Mouse (Mus musculus): ENCODE results near the gene 1700029P11Rik. TPM values are rescaled to one million over a fixed set of nuclear protein-coding genes. Genes with fewer than 3 reads are reported as not detected.

Gene 1700029P11Rik
- polyA plus RNA-seq, 1 experiment from 2014 or later: not detected

GRCm38 (mm10) chr15:81985267-81986161 lies 5.2 kb downstream of the 1700029P11Rik start:
- Histone ChIP-seq H3K4me3 (replicated peaks; ENCODE audit: low read length) (no peak overlapping the region), H3K4me1 (ENCODE audit: control insufficient read depth, insufficient read depth, low read length) (no peaks in the 10 kb centered on the region), H3K27me3 (ENCODE audit: control insufficient read depth, insufficient read depth, low read length) (no peaks in the 10 kb centered on the region), H3K9me3 (replicated peaks; ENCODE audit: control insufficient read depth, low read length) (no peaks in the 10 kb centered on the region), H3K9ac (ENCODE audit: low read length) (no peak overlapping the region), H3K36me3 (ENCODE audit: control insufficient read depth, insufficient read depth, low read length) (no peaks in the 10 kb centered on the region), H3K27ac (ENCODE audit: low read length) (no peak overlapping the region), H3K4me2 (ENCODE audit: low read depth, low read length) (no peak overlapping the region)
- WGBS: 60% methylated on average over 2 of the region's 2 CpGs
- no peak for ATAC-seq (ENCODE audit: insufficient read depth, low FRiP score)

- WGBS: 81% methylated on average over 3 of the region's 3 CpGs
Measured at GRCm38 (mm10) chr15:81987646-81988045, 7.3 kb downstream of the 1700029P11Rik start, which contains the start of gene Xrcc6. TSS of gene Xrcc6 (plus strand) at chr15:81987835.

GRCm38 (mm10) chr15:81989371-81990062 lies 9.2 kb downstream of the 1700029P11Rik start:
- H3K9ac ChIP-seq (ENCODE audit: low read length): 0 out of 2 replicates have a peak overlapping the region, but pooled peaks have one; percentile 51
- no peaks in the 10 kb centered on the region for H3K36me3 ChIP-seq (ENCODE audit: control insufficient read depth, insufficient read depth, low read length)
- ATAC-seq (ENCODE audit: insufficient read depth, low FRiP score): peak; percentile 66; the same call in 1 of the 2 replicates
- no peak overlapping the region for H3K4me3 ChIP-seq (replicated peaks; ENCODE audit: low read length)
- H3K4me1 ChIP-seq (ENCODE audit: control insufficient read depth, insufficient read depth, low read length): no peaks in the 10 kb centered on the region
- 37% methylated on average over 11 of the region's 11 CpGs for WGBS
- no peak overlapping the region for H3K4me2 ChIP-seq (ENCODE audit: low read depth, low read length)
- no peaks in the 10 kb centered on the region for H3K9me3 ChIP-seq (replicated peaks; ENCODE audit: control insufficient read depth, low read length)
- H3K27me3 ChIP-seq (ENCODE audit: control insufficient read depth, insufficient read depth, low read length): no peaks in the 10 kb centered on the region
- H3K27ac ChIP-seq (ENCODE audit: low read length): no peak overlapping the region

More at GRCm38 (mm10) chr15:81987646-81988045, 7.3 kb downstream of the 1700029P11Rik start, which contains the start of gene Xrcc6:
- Histone ChIP-seq H3K9me3 (replicated peaks; ENCODE audit: control insufficient read depth, low read length) (no peaks in the 10 kb centered on the region), H3K27ac (ENCODE audit: low read length) (no peak within 1 kb of the TSS), H3K4me2 (ENCODE audit: low read depth, low read length) (no peak within 1 kb of the TSS), H3K4me3 (replicated peaks; ENCODE audit: low read length) (no peak within 1 kb of the TSS), H3K4me1 (ENCODE audit: control insufficient read depth, insufficient read depth, low read length) (no peaks in the 10 kb centered on the region), H3K27me3 (ENCODE audit: control insufficient read depth, insufficient read depth, low read length) (no peaks in the 10 kb centered on the region), H3K9ac (ENCODE audit: low read length) (no peak within 1 kb of the TSS), H3K36me3 (ENCODE audit: control insufficient read depth, insufficient read depth, low read length) (no peaks in the 10 kb centered on the region)
- no peak for ATAC-seq (ENCODE audit: insufficient read depth, low FRiP score)

GRCm38 (mm10) chr15:81990549-81990948 lies 10.2 kb downstream of the 1700029P11Rik start:
- WGBS: 36% methylated on average over 7 of the region's 7 CpGs
- Histone ChIP-seq H3K9me3 (replicated peaks; ENCODE audit: control insufficient read depth, low read length) (no peaks in the 10 kb centered on the region), H3K27ac (ENCODE audit: low read length) (no peak overlapping the region), H3K36me3 (ENCODE audit: control insufficient read depth, insufficient read depth, low read length) (no peaks in the 10 kb centered on the region), H3K4me2 (ENCODE audit: low read depth, low read length) (no peak overlapping the region), H3K4me3 (replicated peaks; ENCODE audit: low read length) (no peak overlapping the region), H3K9ac (ENCODE audit: low read length) (no peak overlapping the region), H3K27me3 (ENCODE audit: control insufficient read depth, insufficient read depth, low read length) (no peaks in the 10 kb centered on the region), H3K4me1 (ENCODE audit: control insufficient read depth, insufficient read depth, low read length) (no peaks in the 10 kb centered on the region)
- peak; percentile 49; the same call in 1 of the 2 replicates for ATAC-seq (ENCODE audit: insufficient read depth, low FRiP score)

- Histone ChIP-seq H3K4me1 (ENCODE audit: control insufficient read depth, insufficient read depth, low read length) (no peaks in the 10 kb centered on the region), H3K4me2 (ENCODE audit: low read depth, low read length) (no peak overlapping the region), H3K9ac (ENCODE audit: low read length) (no peak overlapping the region), H3K27me3 (ENCODE audit: control insufficient read depth, insufficient read depth, low read length) (no peaks in the 10 kb centered on the region), H3K27ac (ENCODE audit: low read length) (no peak overlapping the region), H3K36me3 (ENCODE audit: control insufficient read depth, insufficient read depth, low read length) (no peaks in the 10 kb centered on the region), H3K4me3 (replicated peaks; ENCODE audit: low read length) (no peak overlapping the region), H3K9me3 (replicated peaks; ENCODE audit: control insufficient read depth, low read length) (no peaks in the 10 kb centered on the region)
- 73% methylated on average over 6 of the region's 6 CpGs for WGBS
- ATAC-seq (ENCODE audit: insufficient read depth, low FRiP score): no peak
Measured at GRCm38 (mm10) chr15:81993992-81994391, 13.7 kb downstream of the 1700029P11Rik start.

- WGBS: 60% methylated on average over 8 of the region's 8 CpGs
- H3K27me3 ChIP-seq (ENCODE audit: control insufficient read depth, insufficient read depth, low read length): no peaks in the 10 kb centered on the region
- no peaks in the 10 kb centered on the region for H3K36me3 ChIP-seq (ENCODE audit: control insufficient read depth, insufficient read depth, low read length)
- H3K4me1 ChIP-seq (ENCODE audit: control insufficient read depth, insufficient read depth, low read length): no peaks in the 10 kb centered on the region
- H3K4me2 ChIP-seq (ENCODE audit: low read depth, low read length): no peak overlapping the region
- H3K9ac ChIP-seq (ENCODE audit: low read length): no peak overlapping the region
- H3K9me3 ChIP-seq (replicated peaks; ENCODE audit: control insufficient read depth, low read length): no peaks in the 10 kb centered on the region
- ATAC-seq (ENCODE audit: insufficient read depth, low FRiP score): no peak
- no peak overlapping the region for H3K4me3 ChIP-seq (replicated peaks; ENCODE audit: low read length)
- H3K27ac ChIP-seq (ENCODE audit: low read length): no peak overlapping the region
Measured at GRCm38 (mm10) chr15:82004257-82004656, 23.9 kb downstream of the 1700029P11Rik start.

GRCm38 (mm10) chr15:82011947-82012346 lies 31.6 kb downstream of the 1700029P11Rik start:
- WGBS: 76% methylated on average over 6 of the region's 6 CpGs
- no peaks in the 10 kb centered on the region for H3K9me3 ChIP-seq (replicated peaks; ENCODE audit: control insufficient read depth, low read length)
- no peak for ATAC-seq (ENCODE audit: insufficient read depth, low FRiP score)

GRCm38 (mm10) chr15:82014745-82015391 lies 34.5 kb downstream of the 1700029P11Rik start:
- Histone ChIP-seq H3K4me2 (ENCODE audit: low read depth, low read length) (peak overlapping the region; percentile 88), H3K27ac (ENCODE audit: low read length) (peak overlapping the region; percentile 86), H3K9me3 (replicated peaks; ENCODE audit: control insufficient read depth, low read length) (no peaks in the 10 kb centered on the region), H3K36me3 (ENCODE audit: control insufficient read depth, insufficient read depth, low read length) (no peaks in the 10 kb centered on the region), H3K27me3 (ENCODE audit: control insufficient read depth, insufficient read depth, low read length) (no peaks in the 10 kb centered on the region), H3K9ac (ENCODE audit: low read length) (peak overlapping the region; percentile 92), H3K4me1 (ENCODE audit: control insufficient read depth, insufficient read depth, low read length) (peaks cover 17% of the 10 kb centered on the region), H3K4me3 (replicated peaks; ENCODE audit: low read length) (peak overlapping the region; percentile 98)
- WGBS: 16% methylated on average over 9 of the region's 9 CpGs
- ATAC-seq (ENCODE audit: insufficient read depth, low FRiP score): no peak

More at GRCm38 (mm10) chr15:82011947-82012346, 31.6 kb downstream of the 1700029P11Rik start:
- H3K36me3 ChIP-seq (ENCODE audit: control insufficient read depth, insufficient read depth, low read length): no peaks in the 10 kb centered on the region
- no peaks in the 10 kb centered on the region for H3K27me3 ChIP-seq (ENCODE audit: control insufficient read depth, insufficient read depth, low read length)
- no peak overlapping the region for H3K4me3 ChIP-seq (replicated peaks; ENCODE audit: low read length)
- no peak overlapping the region for H3K9ac ChIP-seq (ENCODE audit: low read length)
- H3K27ac ChIP-seq (ENCODE audit: low read length): no peak overlapping the region
- H3K4me2 ChIP-seq (ENCODE audit: low read depth, low read length): no peak overlapping the region
- H3K4me1 ChIP-seq (ENCODE audit: control insufficient read depth, insufficient read depth, low read length): peaks cover 16% of the 10 kb centered on the region

All from stomach, embryonic 16.5 days (tissue).